Mouse (Mus musculus) stomach, postnatal 0 days (tissue): Measurements from ENCODE around the gene Fam193a. TPM values are rescaled to one million over a fixed set of nuclear protein-coding genes. Genes with fewer than 3 reads are reported as not detected.

Experiments
- ATAC-seq: fragments of 200-750 bp; cut with Nextera tagmentation; 2 replicates; pipeline ENCODE4 v1.8.0; 2017; ENCODE audit not compliant: low FRiP score, low TSS enrichment
- DNase-seq: peaks from one replicate; pipeline ENCODE4 v3.0.0-alpha.2; 2016; ENCODE audit warnings: low spot score
- H3K27ac ChIP-seq: fragments of 300-500 bp; sonication (generic); replicated peaks from 2 replicates; pipeline ENCODE4 v1.5.1; 2014; ENCODE audit warnings: mild to moderate bottlenecking, control low read depth
- H3K27me3 ChIP-seq: fragments of 300-500 bp; sonication (generic); 2 replicates; pipeline ENCODE4 v1.6.1; 2014; ENCODE audit warnings: low read length; ENCODE audit not compliant: control insufficient read depth, insufficient read depth
- H3K36me3 ChIP-seq: fragments of 300-500 bp; sonication (generic); 2 replicates; pipeline ENCODE4 v1.6.1; 2014; ENCODE audit warnings: low read length, mixed read lengths; ENCODE audit not compliant: control insufficient read depth, insufficient read depth
- H3K4me1 ChIP-seq: fragments of 300-500 bp; sonication (generic); replicated peaks from 2 replicates; pipeline ENCODE4 v1.6.1; 2014; ENCODE audit warnings: antibody characterized with exemption; ENCODE audit not compliant: control insufficient read depth, insufficient read depth
- H3K4me2 ChIP-seq: fragments of 300-500 bp; sonication (generic); replicated peaks from 2 replicates; pipeline ENCODE4 v1.6.1; 2014; ENCODE audit warnings: low read depth, mild to moderate bottlenecking, control low read depth, moderate library complexity
- H3K4me3 ChIP-seq: fragments of 300-500 bp; sonication (generic); 2 replicates; pipeline ENCODE4 v1.5.1; 2014; ENCODE audit warnings: low read depth, low read length, control low read depth
- H3K9ac ChIP-seq: fragments of 300-500 bp; sonication (generic); 2 replicates; pipeline ENCODE4 v1.6.1; 2014; ENCODE audit warnings: mild to moderate bottlenecking, low read length, control low read depth, mixed read lengths
- H3K9me3 ChIP-seq: fragments of 300-500 bp; sonication (generic); 2 replicates; pipeline ENCODE4 v1.6.1; 2016; ENCODE audit warnings: low read length; ENCODE audit not compliant: control insufficient read depth
- CTCF ChIP-seq: IDR thresholded peaks from 2 replicates; pipeline ENCODE4 v1.5.1; 2016; ENCODE audit warnings: antibody characterized with exemption, low read depth, mild to moderate bottlenecking, moderate library complexity
- EP300 ChIP-seq: optimal IDR thresholded peaks from 2 replicates; pipeline ENCODE3; 2016; ENCODE audit warnings: antibody characterized with exemption
- WGBS: fragments of 180-500 bp; shearing (Covaris S2); extraction: QIAGEN DNeasy Blood & Tissue Kit; methylation state at CpG from one replicate; pipeline ENCODE4 v1.1.7; 2014; 5-methylcytosine and 5-hydroxymethylcytosine counted together
- polyA plus RNA-seq: library from polyadenylated mRNA; unstranded; fragments of >200 nt; fragmentation: Nextera tagmentation; extraction: Ambion mirVana; gene quantifications from 2 replicates; pipeline ENCODE4 v1.2.1, GENCODE M21; 2015

The Fam193a gene
- polyA plus RNA-seq, 1 experiment from 2014 or later, result 3.5 TPM

- TF ChIP-seq EP300 (no peak), CTCF (no peak)
- no peaks in the 10 kb centered on the region for H3K4me1 ChIP-seq
- no peak overlapping the region for H3K9ac ChIP-seq
- no peaks in the 10 kb centered on the region for H3K36me3 ChIP-seq
- DNase-seq (no peak), ATAC-seq (no peak)
- 93% methylated on average over 2 of the region's 2 CpGs for WGBS
- H3K9me3 ChIP-seq, result no peaks in the 10 kb centered on the region
- no peak overlapping the region for H3K4me3 ChIP-seq
- H3K27me3 ChIP-seq, result no peaks in the 10 kb centered on the region
- no peak overlapping the region for H3K27ac ChIP-seq
- H3K4me2 ChIP-seq, result no peak overlapping the region
Measured at GRCm38 (mm10) chr5:34386744-34387143, 17.0 kb downstream of the Fam193a start.

DNA sequence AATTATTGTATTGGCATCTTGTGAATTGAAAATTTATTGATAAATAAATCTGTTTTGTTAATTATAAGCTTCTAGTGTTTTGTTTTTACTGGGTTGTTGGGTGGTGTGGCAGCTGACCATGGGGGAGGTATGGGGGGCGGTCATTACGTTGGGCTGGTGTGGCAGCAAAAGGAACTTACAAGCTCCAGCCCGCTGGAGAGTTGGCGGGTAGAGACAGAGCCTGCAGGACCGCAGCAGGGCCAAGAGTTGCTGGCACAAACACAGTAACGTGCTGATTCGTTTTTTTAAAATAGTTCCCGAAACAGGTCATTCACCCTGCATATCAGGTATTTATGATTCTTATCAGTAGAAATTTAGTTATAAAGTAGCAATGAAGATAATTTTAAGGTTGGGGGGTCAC, 23.5 kb downstream of the Fam193a start:
- Histone ChIP-seq H3K9ac (no peak overlapping the region), H3K27me3 (no peaks in the 10 kb centered on the region), H3K36me3 (no peaks in the 10 kb centered on the region), H3K27ac (no peak overlapping the region), H3K4me3 (no peak overlapping the region), H3K4me1 (no peaks in the 10 kb centered on the region), H3K9me3 (no peaks in the 10 kb centered on the region), H3K4me2 (no peak overlapping the region)
- no peak for ATAC-seq
- TF ChIP-seq CTCF (no peak), EP300 (no peak)
- no peak for DNase-seq
- WGBS, result 88% methylated on average over 8 of the region's 8 CpGs

DNA sequence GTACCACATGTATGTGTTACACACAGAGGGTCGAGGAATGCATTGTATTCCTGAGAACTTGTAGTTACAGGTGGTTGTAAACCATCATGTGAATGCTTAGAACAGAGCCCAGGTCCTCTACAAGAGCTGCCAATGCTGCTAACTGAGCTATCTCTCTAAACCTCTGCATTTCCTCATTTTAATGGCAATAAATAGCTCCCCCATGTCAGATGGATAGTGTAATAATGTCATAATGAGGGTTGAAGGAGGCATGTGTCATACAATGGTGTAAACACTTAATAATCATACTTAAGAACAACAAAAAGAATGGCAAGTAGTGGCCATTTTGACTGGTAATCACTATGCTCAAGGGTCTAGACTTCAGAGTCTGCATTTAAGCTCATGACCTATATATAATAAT, 25.6 kb downstream of the Fam193a start:
- H3K9me3 ChIP-seq, result no peaks in the 10 kb centered on the region
- DNase-seq (no peak), ATAC-seq (no peak)
- H3K4me3 ChIP-seq, result no peak overlapping the region
- WGBS, result 83% methylated on average over 1 of the region's 1 CpGs
- no peaks in the 10 kb centered on the region for H3K4me1 ChIP-seq
- TF ChIP-seq EP300 (no peak), CTCF (no peak)
- no peak overlapping the region for H3K4me2 ChIP-seq
- H3K9ac ChIP-seq, result no peak overlapping the region
- no peak overlapping the region for H3K27ac ChIP-seq
- no peaks in the 10 kb centered on the region for H3K36me3 ChIP-seq
- H3K27me3 ChIP-seq, result no peaks in the 10 kb centered on the region

- Histone ChIP-seq H3K27ac (no peak overlapping the region), H3K4me2 (no peak overlapping the region), H3K36me3 (no peaks in the 10 kb centered on the region), H3K4me1 (no peaks in the 10 kb centered on the region), H3K9ac (no peak overlapping the region), H3K9me3 (no peaks in the 10 kb centered on the region), H3K27me3 (no peaks in the 10 kb centered on the region), H3K4me3 (no peak overlapping the region)
- no peak for ATAC-seq
- 47% methylated on average over 2 of the region's 2 CpGs for whole genome bisulfite sequencing
- TF ChIP-seq CTCF (no peak), EP300 (no peak)
- DNase-seq, result no peak
Measured at GRCm38 (mm10) chr5:34395850-34396540, 26.3 kb downstream of the Fam193a start.

GRCm38 (mm10) chr5:34397866-34398265, 28.1 kb downstream of the Fam193a start:
- ATAC-seq (no peak), DNase-seq (no peak)
- Histone ChIP-seq H3K4me2 (no peak overlapping the region), H3K9ac (no peak overlapping the region), H3K36me3 (no peaks in the 10 kb centered on the region), H3K4me3 (no peak overlapping the region), H3K27me3 (no peaks in the 10 kb centered on the region), H3K9me3 (no peaks in the 10 kb centered on the region), H3K4me1 (no peaks in the 10 kb centered on the region), H3K27ac (no peak overlapping the region)
- WGBS, result 77% methylated on average over 2 of the region's 2 CpGs
- no peak for TF ChIP-seq EP300
- peak; percentile 40 for TF ChIP-seq CTCF

- TF ChIP-seq CTCF, result no peak
- no peak for TF ChIP-seq EP300
- Histone ChIP-seq H3K9me3 (no peaks in the 10 kb centered on the region), H3K4me3 (no peak overlapping the region), H3K27ac (no peak overlapping the region), H3K4me1 (no peaks in the 10 kb centered on the region), H3K9ac (no peak overlapping the region), H3K4me2 (no peak overlapping the region), H3K27me3 (no peaks in the 10 kb centered on the region), H3K36me3 (no peaks in the 10 kb centered on the region)
- no peak for ATAC-seq
- no peak for DNase-seq
- WGBS, result 63% methylated on average over 1 of the region's 1 CpGs
Measured at GRCm38 (mm10) chr5:34398326-34398725, 28.6 kb downstream of the Fam193a start.
